Mouse (Mus musculus) embryonic fibroblast, embryonic 13.5 days (primary cell): ENCODE data around the gene Actg1. TPM values are rescaled to one million over a fixed set of nuclear protein-coding genes. Genes with fewer than 3 reads are reported as not detected.

Experiments
- H3K27ac ChIP-seq: 2 replicates; pipeline ENCODE4 v1.5.1; 2012; ENCODE audit warnings: low read length, control low read depth, inconsistent platforms; ENCODE audit not compliant: insufficient read depth
- H3K4me1 ChIP-seq: 2 replicates; pipeline ENCODE4 v1.6.1; 2011; ENCODE audit warnings: low read length; ENCODE audit not compliant: control insufficient read depth, insufficient read depth
- H3K4me3 ChIP-seq: 2 replicates; pipeline ENCODE4 v1.5.1; 2011; ENCODE audit warnings: mild to moderate bottlenecking, control low read depth, low read length; ENCODE audit not compliant: insufficient read depth
- CTCF ChIP-seq: IDR thresholded peaks from 2 replicates; pipeline ENCODE4 v1.5.1; 2011; ENCODE audit warnings: mild to moderate bottlenecking, control low read depth, low read length, moderate library complexity, borderline replicate concordance; ENCODE audit not compliant: insufficient read depth
- POLR2A ChIP-seq: IDR thresholded peaks from 2 replicates; pipeline ENCODE4 v1.6.1; 2011; ENCODE audit warnings: low read depth, mild to moderate bottlenecking, control low read depth, low read length, moderate library complexity
- polyA plus RNA-seq: library from polyadenylated mRNA; stranded (reverse); fragments of >200 nt; gene quantifications from 2 replicates; pipeline ENCODE4 v1.2.4, GENCODE M21; 2011; ENCODE audit warnings: low read depth; ENCODE audit not compliant: missing spikeins, insufficient read length

The Actg1 gene
- polyA plus RNA-seq, 1 experiment, result 5,586 TPM

DNA sequence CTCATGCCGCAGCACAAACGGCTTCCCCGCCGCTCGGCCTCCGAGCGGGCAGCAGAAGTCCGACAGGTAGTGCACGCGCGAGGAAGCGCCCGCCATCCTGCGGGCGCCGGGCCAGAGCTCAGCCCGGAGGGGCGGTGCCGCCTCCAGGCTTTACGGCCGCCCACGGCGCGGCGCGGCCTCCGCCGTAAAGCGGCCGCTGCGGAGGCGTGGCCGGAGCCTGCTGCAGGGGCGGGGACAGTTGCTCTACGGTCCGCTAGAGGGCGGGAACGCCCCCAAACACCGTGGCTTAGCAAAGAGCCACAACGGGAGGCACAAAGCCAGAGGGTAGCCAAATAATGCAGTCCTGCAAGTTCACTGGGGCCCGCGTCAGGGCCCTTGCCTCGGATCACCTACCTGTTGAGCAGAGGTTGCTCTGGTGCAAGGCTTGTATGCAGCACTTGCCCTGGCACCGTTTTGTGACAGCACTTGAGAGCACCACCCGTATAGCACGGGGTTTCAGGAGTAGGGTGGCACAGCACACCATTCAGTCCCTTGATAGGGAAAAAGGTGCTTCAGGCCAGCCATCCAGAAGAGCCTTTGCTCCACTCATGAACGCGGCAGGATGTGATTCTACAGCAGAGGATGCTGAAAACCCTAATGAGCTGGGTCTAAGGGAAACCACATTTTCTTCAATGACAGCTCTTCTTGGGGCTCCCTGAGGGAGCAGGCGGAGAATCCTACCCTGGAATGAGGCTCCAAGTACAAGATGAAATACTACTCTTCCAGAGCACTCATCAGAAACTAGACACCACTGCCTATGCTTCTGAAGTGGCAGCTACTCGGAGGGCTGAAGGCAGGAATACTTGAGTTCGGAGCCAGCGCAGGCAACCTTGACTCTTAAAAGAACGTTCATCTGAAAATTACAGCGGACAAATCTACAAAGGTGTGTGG, 30.5 kb upstream of the Actg1 start, which contains the start of gene Faap100:
Gene Faap100 (minus strand): TSS at position 154 of the 930 bp plus-strand sequence.
- no peak for TF ChIP-seq CTCF
- TF ChIP-seq POLR2A, result peak; percentile 63
- Histone ChIP-seq H3K4me3 (peak within 1 kb of the TSS; percentile 66), H3K27ac (no peak within 1 kb of the TSS), H3K4me1 (no peaks in the 10 kb centered on the region)

DNA sequence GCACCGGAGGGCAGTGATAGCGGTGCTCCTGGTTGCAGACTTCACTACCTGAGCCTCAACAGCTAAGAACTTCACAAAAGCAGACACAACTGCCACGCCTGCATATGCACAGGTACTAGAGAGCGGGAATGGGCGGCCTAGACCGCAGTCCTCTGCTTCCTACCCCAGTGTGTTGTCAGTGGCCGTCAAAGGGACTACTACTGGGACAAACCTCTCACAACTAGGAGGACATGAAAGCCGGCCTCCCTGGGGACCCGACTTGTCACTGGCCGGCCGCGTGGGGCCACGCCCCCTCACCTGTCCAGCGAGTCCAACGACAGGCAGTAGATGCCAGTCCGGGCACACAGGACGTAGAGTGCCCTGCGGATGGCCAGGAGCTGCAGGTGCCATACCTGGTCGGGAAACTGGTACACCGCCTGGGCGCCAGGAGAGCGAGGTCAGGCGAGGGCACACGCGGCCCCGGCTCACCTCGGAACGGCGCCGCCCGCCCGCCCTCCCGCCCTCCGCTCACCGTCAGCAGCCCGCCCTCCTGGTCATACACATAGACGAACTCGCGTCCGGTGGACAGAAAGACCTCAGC, 29.8 kb upstream of the Actg1 start:
- no peaks in the 10 kb centered on the region for H3K4me1 ChIP-seq
- no peak for TF ChIP-seq POLR2A
- no peak for TF ChIP-seq CTCF
- peak overlapping the region; percentile 66 for H3K4me3 ChIP-seq
- no peak overlapping the region for H3K27ac ChIP-seq

DNA sequence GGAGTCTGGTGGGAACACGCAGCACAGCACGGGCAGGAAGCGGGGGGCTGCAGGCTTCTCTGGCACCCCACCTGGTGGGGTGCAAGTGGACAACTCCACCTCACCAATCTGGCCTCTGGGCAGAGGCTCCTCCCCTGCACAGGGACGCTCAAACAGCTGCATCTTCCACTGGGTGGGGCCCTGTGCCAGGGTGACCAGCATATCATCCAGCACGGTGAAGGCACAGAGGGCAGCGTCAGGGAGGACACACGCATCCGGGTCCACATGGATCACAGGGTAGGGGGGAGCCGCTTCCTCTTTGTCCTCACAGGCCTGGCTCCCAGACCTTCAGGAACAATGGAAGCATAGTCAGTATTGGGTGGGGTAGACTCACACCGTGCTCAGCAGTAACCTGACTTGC, 29.0 kb upstream of the Actg1 start:
- TF ChIP-seq CTCF, result no peak
- TF ChIP-seq POLR2A, result no peak
- H3K27ac ChIP-seq, result no peak overlapping the region
- H3K4me3 ChIP-seq, result peak overlapping the region; percentile 66
- H3K4me1 ChIP-seq, result no peaks in the 10 kb centered on the region

DNA sequence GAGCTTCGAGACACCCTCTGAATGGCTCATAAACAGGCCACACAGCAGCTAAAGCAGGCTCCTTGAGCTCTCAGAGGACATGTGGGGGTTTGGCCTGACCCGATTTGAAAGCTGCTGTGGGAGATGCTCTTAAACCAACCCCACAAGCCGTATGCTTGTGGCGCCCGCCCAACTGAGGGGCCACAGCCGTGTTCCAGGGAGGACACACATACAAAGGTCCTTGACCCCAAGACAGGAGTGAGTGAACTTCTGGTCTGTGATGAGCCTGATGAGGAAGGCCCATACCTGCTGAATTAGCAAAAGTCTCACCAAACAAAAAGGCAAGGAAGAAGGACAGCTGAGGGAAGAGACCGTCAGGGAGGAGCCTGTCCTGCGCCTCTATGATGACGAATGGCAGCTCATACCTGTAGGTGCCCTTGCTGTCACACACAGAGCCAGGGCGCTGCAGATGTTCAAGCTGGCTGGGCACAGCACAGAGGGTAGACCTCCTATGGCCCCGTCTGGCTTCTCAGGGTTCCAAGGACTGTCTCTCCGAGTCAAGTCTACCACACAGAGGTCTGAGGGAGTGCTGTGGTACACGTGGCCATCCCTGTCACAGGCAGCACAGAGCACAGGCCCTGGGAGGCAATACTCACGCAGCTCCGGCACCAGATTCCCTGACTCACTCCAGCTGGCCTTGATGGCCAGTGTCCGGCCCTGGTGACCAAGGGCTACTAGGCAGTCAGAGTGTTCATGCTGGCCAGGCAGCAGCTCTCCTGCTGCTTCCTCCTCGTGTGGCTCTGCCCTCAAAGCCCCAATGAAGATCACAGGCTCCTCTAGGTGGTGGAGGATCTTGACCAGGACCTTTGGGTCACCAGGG, 28.2 kb upstream of the Actg1 start:
- TF ChIP-seq CTCF (no peak), POLR2A (no peak)
- H3K27ac ChIP-seq, result no peak overlapping the region
- no peak overlapping the region for H3K4me3 ChIP-seq
- H3K4me1 ChIP-seq, result no peaks in the 10 kb centered on the region

DNA sequence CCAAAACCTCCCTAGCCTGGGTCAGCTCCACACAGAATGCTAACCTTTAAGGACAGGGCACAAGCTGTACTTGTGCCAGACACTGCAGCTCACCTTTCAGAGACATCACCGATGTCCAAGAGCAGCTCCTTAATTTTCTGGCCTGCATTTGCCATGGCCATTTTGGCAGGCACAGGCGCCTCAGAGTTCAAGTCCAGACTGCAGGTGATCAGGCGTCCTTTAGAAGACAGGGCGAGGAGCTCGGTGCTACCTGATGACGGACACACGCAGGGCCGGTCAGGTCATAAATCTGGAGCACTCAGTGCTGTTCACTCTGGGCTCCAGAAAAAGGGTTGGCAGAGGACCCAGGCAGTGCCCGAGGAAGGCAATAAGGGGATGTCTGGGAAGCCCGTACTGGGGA, 27.0 kb upstream of the Actg1 start:
- no peaks in the 10 kb centered on the region for H3K4me1 ChIP-seq
- H3K27ac ChIP-seq, result no peak overlapping the region
- no peak for TF ChIP-seq POLR2A
- H3K4me3 ChIP-seq, result no peak overlapping the region

DNA sequence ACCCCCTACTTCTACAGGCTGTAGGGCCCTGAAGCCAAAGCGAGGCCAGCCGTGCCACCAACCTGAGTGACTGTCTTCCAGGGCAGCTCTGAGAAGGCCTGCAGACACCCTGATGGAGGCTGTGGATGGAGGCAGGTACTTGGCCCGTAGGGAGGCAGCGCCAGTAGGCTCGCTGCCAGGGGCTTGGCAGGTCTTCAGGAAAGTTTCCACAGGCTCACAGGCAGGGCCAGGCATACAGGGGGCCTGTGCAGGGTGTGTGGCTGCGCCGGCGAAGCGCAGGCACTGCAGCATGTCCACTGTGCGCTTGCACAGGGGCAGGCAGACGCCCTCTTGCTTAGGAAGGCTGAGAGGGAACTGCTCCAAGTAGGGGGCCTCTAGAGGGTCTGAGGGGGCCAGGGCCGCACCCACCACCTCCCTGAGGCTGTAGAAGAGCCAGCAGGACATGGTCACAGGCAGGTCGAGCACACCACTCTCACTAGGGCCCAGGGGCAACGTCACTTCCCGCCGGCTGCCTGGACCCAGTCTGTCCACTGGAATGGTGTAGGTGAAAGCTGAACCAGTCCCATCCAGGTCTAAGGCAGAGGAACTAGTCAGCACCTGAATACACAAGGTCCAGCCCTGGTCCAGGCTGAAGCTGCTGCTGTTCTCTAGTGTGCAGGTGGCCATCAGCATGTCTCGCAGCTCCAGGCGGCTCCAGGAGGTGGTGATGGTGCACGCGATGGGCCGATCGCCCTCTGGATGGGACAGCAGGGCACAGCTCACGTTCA, 25.7 kb upstream of the Actg1 start:
- Histone ChIP-seq H3K4me1 (no peaks in the 10 kb centered on the region), H3K4me3 (no peak overlapping the region), H3K27ac (no peak overlapping the region)
- TF ChIP-seq CTCF, result no peak
- TF ChIP-seq POLR2A, result no peak

DNA sequence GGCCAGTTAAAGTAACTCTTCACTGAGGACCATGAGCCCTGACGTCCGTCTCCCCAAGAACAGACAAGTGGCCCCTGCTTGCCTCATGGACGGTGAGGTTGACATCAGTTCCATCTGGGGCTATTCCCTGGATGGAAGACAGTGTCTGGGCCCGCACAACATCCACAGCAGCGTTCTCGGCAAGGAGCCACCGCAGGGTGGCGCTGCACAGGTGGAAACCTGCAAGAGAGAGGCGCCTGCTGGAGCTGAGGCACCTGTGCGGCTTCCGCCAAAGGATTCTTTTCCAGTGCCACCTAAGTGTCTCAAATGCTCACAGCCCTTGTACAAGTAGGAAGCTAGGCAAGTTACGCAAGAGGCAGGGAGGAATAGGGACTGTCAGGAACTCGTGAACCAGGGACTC, 24.7 kb upstream of the Actg1 start:
- Histone ChIP-seq H3K4me3 (no peak overlapping the region), H3K4me1 (no peaks in the 10 kb centered on the region), H3K27ac (no peak overlapping the region)
- TF ChIP-seq CTCF (no peak), POLR2A (no peak)

DNA sequence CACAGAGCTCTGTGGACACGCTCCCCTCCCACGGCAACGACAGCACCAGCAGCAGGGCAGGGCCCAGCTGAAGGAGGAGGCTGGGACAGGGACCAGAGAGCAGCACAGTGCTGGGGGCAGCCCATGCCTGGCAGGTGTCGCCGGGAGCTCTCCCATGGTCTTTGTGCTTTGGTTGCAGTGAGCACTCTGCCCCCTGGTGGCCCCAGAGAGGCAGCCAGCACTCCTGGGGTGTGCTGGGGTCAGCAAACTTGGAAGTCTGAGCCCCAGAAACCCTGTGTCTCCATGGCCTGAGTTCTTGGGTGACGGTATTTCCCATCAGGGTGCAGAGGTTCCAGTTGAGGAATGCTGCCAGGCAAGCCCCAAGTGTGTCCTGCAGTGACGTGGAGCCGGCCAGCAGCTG, 21.3 kb upstream of the Actg1 start:
- TF ChIP-seq CTCF (peak; percentile 81), POLR2A (no peak)
- no peak overlapping the region for H3K27ac ChIP-seq

DNA sequence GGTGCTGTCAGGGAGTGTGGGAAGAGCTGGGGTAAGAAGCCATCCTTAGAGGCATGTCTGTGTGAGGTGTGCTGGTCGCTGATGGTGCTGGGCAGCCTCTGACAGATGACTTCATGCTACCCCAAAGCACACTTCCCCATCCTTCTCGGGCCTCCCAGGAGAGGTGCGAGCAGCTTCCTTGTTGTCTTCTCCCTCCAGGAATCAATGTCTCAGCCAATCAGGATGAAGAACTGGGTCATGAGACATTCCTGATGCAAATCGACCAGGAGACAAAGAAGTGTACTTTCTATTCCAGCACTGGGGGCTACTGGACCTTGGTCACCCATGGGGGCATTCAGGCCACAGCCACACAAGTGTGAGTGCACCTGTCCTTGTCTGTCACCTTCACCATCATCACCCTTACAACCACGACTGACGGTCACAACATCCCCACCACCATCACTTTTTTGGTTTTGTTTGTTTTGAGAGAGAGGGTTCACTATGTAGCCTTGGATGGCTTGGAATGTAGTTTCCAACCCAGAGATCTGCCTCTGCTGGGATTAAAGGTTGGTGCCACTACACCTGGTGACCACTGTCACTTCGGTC, 18.2 kb upstream of the Actg1 start:
- Histone ChIP-seq H3K4me1 (no peaks in the 10 kb centered on the region), H3K27ac (no peak overlapping the region), H3K4me3 (no peak overlapping the region)
- TF ChIP-seq POLR2A (no peak), CTCF (no peak)

More for the DNA sequence above, 21.3 kb upstream of the Actg1 start:
- no peaks in the 10 kb centered on the region for H3K4me1 ChIP-seq
- H3K4me3 ChIP-seq, result no peak overlapping the region
